Mouse (Mus musculus) yolk sac, embryonic 10.5 days (tissue): ENCODE measurements around the gene Il25.

Experiments used
- DNase-seq: peaks from one replicate; pipeline ENCODE4 v3.0.0-alpha.2; 2017; ENCODE audit warnings: low spot score

The Il25 gene

GRCm38 (mm10) chr14:54932645-54933150 is at the start of gene Il25:
TSS of gene Il25 (plus strand) at chr14:54932695.
- DNase-seq = no peak

GRCm38 (mm10) chr14:54883154-54884021 is 49.1 kb upstream of the Il25 start, which contains the start of the genes Bcl2l2 and Gm20521:
TSS of gene Bcl2l2 (plus strand) at chr14:54883377.
TSS of gene Gm20521 (plus strand) at chr14:54883441.
- peak; percentile 96 for DNase-seq

GRCm38 (mm10) chr14:54884022-54884712 is 48.3 kb upstream of the Il25 start:
- peak; percentile 33 for DNase-seq

- DNase-seq = no peak
Observed at GRCm38 (mm10) chr14:54885309-54885708, 47.2 kb upstream of the Il25 start.

- no peak for DNase-seq
Observed at GRCm38 (mm10) chr14:54892200-54892599, 40.3 kb upstream of the Il25 start, which contains the start of gene Pabpn1. TSS of gene Pabpn1 (plus strand) at chr14:54892500.

GRCm38 (mm10) chr14:54893651-54894181 is 38.8 kb upstream of the Il25 start:
- peak; percentile 99 for DNase-seq

GRCm38 (mm10) chr14:54894296-54895151 is 38.0 kb upstream of the Il25 start:
- peak; percentile 72 for DNase-seq

GRCm38 (mm10) chr14:54897445-54897844 is 35.0 kb upstream of the Il25 start:
- DNase-seq = no peak

- DNase-seq = peak; percentile 66
Observed at GRCm38 (mm10) chr14:54900383-54900782, 32.1 kb upstream of the Il25 start.

GRCm38 (mm10) chr14:54903641-54904040 is 28.9 kb upstream of the Il25 start:
- DNase-seq = no peak

GRCm38 (mm10) chr14:54908682-54909081 is 23.8 kb upstream of the Il25 start:
- DNase-seq = no peak

GRCm38 (mm10) chr14:54912109-54912850 is 20.2 kb upstream of the Il25 start:
- DNase-seq = no peak

GRCm38 (mm10) chr14:54912886-54913285 is 19.6 kb upstream of the Il25 start, which contains the start of gene Slc22a17:
TSS of gene Slc22a17 (minus strand) at chr14:54913132.
- peak; percentile 79 for DNase-seq

GRCm38 (mm10) chr14:54913343-54913742 is 19.2 kb upstream of the Il25 start:
- DNase-seq = no peak

GRCm38 (mm10) chr14:54920076-54920685 is 12.3 kb upstream of the Il25 start:
- no peak for DNase-seq

GRCm38 (mm10) chr14:54924641-54925348 is 7.7 kb upstream of the Il25 start:
- DNase-seq = peak; percentile 29

- peak; percentile 51 for DNase-seq
Observed at GRCm38 (mm10) chr14:54925349-54926342, 6.8 kb upstream of the Il25 start, which contains the start of gene Efs. TSS of gene Efs (minus strand) at chr14:54926126.
